Mouse (Mus musculus) kidney, embryonic 15.5 days (tissue): ENCODE data around the gene Bach1. TPM values are rescaled to one million over a fixed set of nuclear protein-coding genes. Genes with fewer than 3 reads are reported as not detected.

Experiments used
- ATAC-seq: fragments of 200-750 bp; cut with Nextera tagmentation; replicated peaks from 2 replicates; pipeline ENCODE4 v1.8.0; 2017; ENCODE audit warnings: moderate TSS enrichment; ENCODE audit not compliant: low FRiP score
- H3K27ac ChIP-seq: fragments of 300-500 bp; sonication (generic); 2 replicates; pipeline ENCODE4 v1.5.1; 2015; ENCODE audit warnings: mild to moderate bottlenecking, inconsistent platforms
- H3K27me3 ChIP-seq: fragments of 300-500 bp; sonication (generic); 2 replicates; pipeline ENCODE4 v1.6.1; 2015; ENCODE audit warnings: inconsistent platforms
- H3K36me3 ChIP-seq: fragments of 300-500 bp; sonication (generic); 2 replicates; pipeline ENCODE4 v1.6.1; 2015; ENCODE audit warnings: inconsistent platforms
- H3K4me1 ChIP-seq: fragments of 300-500 bp; sonication (generic); 2 replicates; pipeline ENCODE4 v1.6.1; 2015; ENCODE audit warnings: inconsistent platforms
- H3K4me2 ChIP-seq: fragments of 300-500 bp; sonication (generic); 2 replicates; pipeline ENCODE4 v1.6.1; 2015; ENCODE audit warnings: moderate library complexity, mild to moderate bottlenecking, inconsistent platforms
- H3K4me3 ChIP-seq: fragments of 300-500 bp; sonication (generic); replicated peaks from 2 replicates; pipeline ENCODE4 v1.5.1; 2015; ENCODE audit warnings: mild to moderate bottlenecking, inconsistent platforms
- H3K9ac ChIP-seq: fragments of 300-500 bp; sonication (generic); 2 replicates; pipeline ENCODE4 v1.6.1; 2015; ENCODE audit warnings: mild to moderate bottlenecking, inconsistent platforms
- H3K9me3 ChIP-seq: fragments of 300-500 bp; sonication (generic); replicated peaks from 2 replicates; pipeline ENCODE4 v1.6.1; 2016; ENCODE audit warnings: inconsistent platforms
- WGBS: fragments of 180-500 bp; shearing (Covaris S2); methylation state at CpG from one replicate; pipeline ENCODE4 v1.1.7; 2015; ENCODE audit warnings: mixed read lengths; 5-methylcytosine and 5-hydroxymethylcytosine counted together
- polyA plus RNA-seq: library from polyadenylated mRNA; unstranded; fragments of >200 nt; fragmentation: Nextera tagmentation; extraction: Ambion mirVana; gene quantifications from 2 replicates; pipeline ENCODE4 v1.2.1, GENCODE M21; 2015

The Bach1 gene
- polyA plus RNA-seq, 1 experiment from 2014 or later = 13.6 TPM

DNA sequence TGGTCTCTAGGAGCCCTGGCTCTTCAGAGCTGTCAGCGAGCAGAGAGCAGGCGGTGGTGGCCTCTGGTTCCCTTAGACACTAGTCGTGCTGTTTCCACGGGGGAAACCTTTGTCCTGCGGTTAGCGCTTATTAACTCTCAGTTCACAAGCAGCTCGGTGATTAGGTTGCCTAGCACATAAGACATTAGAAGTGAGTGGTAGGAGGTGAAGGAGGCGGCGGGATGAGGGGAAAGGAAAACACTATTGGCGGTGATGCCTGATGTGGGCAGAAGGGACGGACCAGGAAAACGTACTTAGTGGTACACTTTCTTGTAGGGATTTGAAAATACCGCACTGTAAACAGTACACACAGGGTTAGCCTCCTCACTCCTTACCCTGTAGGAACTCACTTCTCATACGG, 29.2 kb downstream of the Bach1 start:
- no peak for ATAC-seq
- Histone ChIP-seq H3K9me3 (no peaks in the 10 kb centered on the region), H3K36me3 (peaks cover 62% of the 10 kb centered on the region), H3K4me1 (no peaks in the 10 kb centered on the region), H3K27me3 (no peaks in the 10 kb centered on the region), H3K9ac (no peak overlapping the region), H3K27ac (no peak overlapping the region), H3K4me2 (no peak overlapping the region), H3K4me3 (no peak overlapping the region)
- 81% methylated on average over 14 of the region's 14 CpGs for WGBS

DNA sequence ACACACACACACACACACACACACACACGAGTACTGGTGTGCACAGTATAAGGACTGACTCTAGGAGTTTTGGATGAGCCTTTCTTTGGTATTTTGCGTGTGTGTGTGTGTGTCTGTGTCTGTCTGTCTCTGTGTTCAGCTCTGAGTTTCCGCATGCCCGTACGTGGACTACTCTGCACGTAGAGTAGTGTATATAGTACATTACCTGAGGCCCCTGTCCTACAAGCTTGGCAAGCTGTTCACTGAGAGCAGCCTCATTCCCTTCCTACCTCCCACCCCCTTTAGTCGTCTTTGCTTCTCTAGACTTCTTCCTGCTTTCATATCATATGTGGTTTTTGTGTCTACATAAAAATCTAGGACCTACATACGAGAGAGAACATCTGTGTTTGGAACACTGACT, 30.0 kb downstream of the Bach1 start:
- Histone ChIP-seq H3K4me3 (no peak overlapping the region), H3K4me1 (no peaks in the 10 kb centered on the region)
- 92% methylated on average over 8 of the region's 8 CpGs for WGBS

GRCm38 (mm10) chr16:87729469-87729868, 30.7 kb downstream of the Bach1 start:
- 90% methylated on average over 20 of the region's 20 CpGs for WGBS
- Histone ChIP-seq H3K36me3 (peaks cover 59% of the 10 kb centered on the region), H3K9ac (no peak overlapping the region), H3K27ac (no peak overlapping the region), H3K4me2 (no peak overlapping the region), H3K4me1 (no peaks in the 10 kb centered on the region), H3K27me3 (no peaks in the 10 kb centered on the region), H3K9me3 (no peaks in the 10 kb centered on the region), H3K4me3 (no peak overlapping the region)
- no peak for ATAC-seq

More for the DNA sequence above, 30.0 kb downstream of the Bach1 start:
- peaks cover 54% of the 10 kb centered on the region for H3K36me3 ChIP-seq
- no peaks in the 10 kb centered on the region for H3K27me3 ChIP-seq
- no peak for ATAC-seq
- H3K27ac ChIP-seq = no peak overlapping the region
- H3K9me3 ChIP-seq = no peaks in the 10 kb centered on the region
- no peak overlapping the region for H3K9ac ChIP-seq
- H3K4me2 ChIP-seq = no peak overlapping the region

GRCm38 (mm10) chr16:87734868-87735381, 36.2 kb downstream of the Bach1 start:
- no peak overlapping the region for H3K4me3 ChIP-seq
- H3K9ac ChIP-seq = no peak overlapping the region
- H3K27ac ChIP-seq = no peak overlapping the region
- H3K27me3 ChIP-seq = no peaks in the 10 kb centered on the region
- H3K36me3 ChIP-seq = peaks cover 25% of the 10 kb centered on the region
- H3K4me2 ChIP-seq = no peak overlapping the region
- H3K9me3 ChIP-seq = no peaks in the 10 kb centered on the region
- 84% methylated on average over 4 of the region's 4 CpGs for whole genome bisulfite sequencing
- H3K4me1 ChIP-seq = peaks cover 11% of the 10 kb centered on the region; the same call in 1 of the 2 replicates
- no peak for ATAC-seq

GRCm38 (mm10) chr16:87736106-87736505, 37.4 kb downstream of the Bach1 start:
- H3K4me2 ChIP-seq = no peak overlapping the region
- 80% methylated on average over 11 of the region's 11 CpGs for WGBS
- no peak overlapping the region for H3K27ac ChIP-seq
- H3K9me3 ChIP-seq = no peaks in the 10 kb centered on the region
- H3K9ac ChIP-seq = no peak overlapping the region
- peaks cover 13% of the 10 kb centered on the region for H3K36me3 ChIP-seq
- no peak for ATAC-seq
- peaks cover 11% of the 10 kb centered on the region; the same call in 1 of the 2 replicates for H3K4me1 ChIP-seq
- no peaks in the 10 kb centered on the region for H3K27me3 ChIP-seq
- no peak overlapping the region for H3K4me3 ChIP-seq

- no peak overlapping the region for H3K4me3 ChIP-seq
- H3K36me3 ChIP-seq = peaks cover 9% of the 10 kb centered on the region
- H3K4me1 ChIP-seq = peaks cover 11% of the 10 kb centered on the region; the same call in 1 of the 2 replicates
- H3K27me3 ChIP-seq = no peaks in the 10 kb centered on the region
- H3K9me3 ChIP-seq = no peaks in the 10 kb centered on the region
- no peak overlapping the region for H3K9ac ChIP-seq
- WGBS = 27% methylated on average over 8 of the region's 8 CpGs
- no peak overlapping the region for H3K4me2 ChIP-seq
- no peak for ATAC-seq
- no peak overlapping the region for H3K27ac ChIP-seq
Measured at GRCm38 (mm10) chr16:87737296-87737695, 38.6 kb downstream of the Bach1 start.

DNA sequence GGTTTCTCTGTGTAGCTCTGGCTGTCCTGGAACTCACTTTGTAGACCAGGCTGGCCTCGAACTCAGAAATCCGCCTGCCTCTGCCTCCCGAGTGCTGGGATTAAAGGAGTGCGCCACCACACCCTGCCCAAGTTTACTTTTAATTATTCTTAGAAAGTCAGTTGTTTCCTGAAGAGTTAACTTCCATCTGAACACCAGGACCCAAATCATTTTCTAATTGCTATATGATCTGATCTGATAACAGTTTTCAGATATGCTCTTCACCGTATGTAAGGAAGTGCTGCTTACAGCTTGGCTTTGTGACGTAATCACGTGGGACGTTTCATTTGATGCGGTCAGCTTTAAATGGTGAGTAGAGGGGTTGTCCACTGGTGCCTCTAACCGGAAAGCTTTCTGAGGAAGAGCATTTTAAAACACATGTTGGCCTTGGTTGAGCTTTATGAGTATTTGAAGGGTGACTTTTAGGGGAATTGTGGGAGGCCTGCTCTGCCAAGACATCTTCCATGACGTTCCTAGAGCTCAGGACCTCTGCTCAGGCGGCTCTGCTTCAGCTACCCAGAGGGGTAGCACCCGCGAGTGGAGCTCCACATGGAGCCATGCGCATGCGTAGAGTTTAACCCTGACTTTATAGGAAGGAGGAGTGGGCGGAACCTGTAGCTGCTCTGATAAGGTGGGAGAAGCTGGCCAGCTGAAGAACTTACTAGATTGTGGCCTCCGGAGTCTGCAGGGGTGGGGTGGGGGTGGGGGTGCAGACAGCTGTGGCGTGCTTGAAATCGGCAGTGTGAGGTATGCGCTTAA, 39.3 kb downstream of the Bach1 start:
- Histone ChIP-seq H3K4me3 (no peak overlapping the region), H3K9me3 (no peaks in the 10 kb centered on the region), H3K4me1 (peaks cover 11% of the 10 kb centered on the region; the same call in 1 of the 2 replicates), H3K4me2 (no peak overlapping the region), H3K27ac (no peak overlapping the region), H3K36me3 (peaks cover 9% of the 10 kb centered on the region), H3K27me3 (no peaks in the 10 kb centered on the region), H3K9ac (no peak overlapping the region)
- ATAC-seq = no peak
- WGBS = 81% methylated on average over 21 of the region's 21 CpGs

DNA sequence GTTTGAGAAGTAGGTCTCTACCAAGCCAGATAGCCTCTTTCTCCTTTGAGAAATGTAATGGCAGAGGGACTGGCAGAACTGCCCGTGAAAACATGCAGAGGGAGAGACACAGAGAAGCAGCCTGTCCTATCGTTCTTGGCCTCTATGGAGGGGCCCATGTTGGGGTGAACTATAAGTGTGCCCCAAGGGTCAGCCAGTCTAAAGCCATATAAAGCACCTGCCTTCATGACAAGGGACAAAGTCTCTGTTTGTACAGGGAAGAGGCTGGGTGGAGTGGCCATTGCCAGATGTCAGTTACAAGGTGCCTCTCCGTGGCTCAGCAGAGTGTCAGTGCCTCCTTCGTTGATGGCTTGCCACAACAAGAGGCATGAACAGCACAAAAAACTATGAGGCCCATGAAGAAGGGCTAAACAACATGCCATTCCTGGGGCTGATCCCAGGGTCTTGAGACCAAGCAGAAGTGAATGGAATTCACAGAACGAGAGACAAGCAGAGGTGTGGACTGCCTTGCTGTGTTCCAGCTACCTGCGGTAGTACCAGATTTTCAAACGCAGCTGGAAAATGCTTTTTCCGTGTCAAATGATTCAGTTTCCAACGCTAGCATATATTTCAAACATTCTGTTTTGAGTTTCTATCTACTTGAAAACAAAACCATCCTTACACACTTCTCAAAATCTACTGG, 42.4 kb downstream of the Bach1 start:
- no peak overlapping the region for H3K4me2 ChIP-seq
- no peak overlapping the region for H3K4me3 ChIP-seq
- H3K9me3 ChIP-seq = no peaks in the 10 kb centered on the region
- no peak overlapping the region for H3K9ac ChIP-seq
- H3K4me1 ChIP-seq = peaks cover 8% of the 10 kb centered on the region; the same call in 1 of the 2 replicates
- 85% methylated on average over 9 of the region's 9 CpGs for WGBS
- H3K27ac ChIP-seq = no peak overlapping the region
- no peak for ATAC-seq
- H3K36me3 ChIP-seq = no peaks in the 10 kb centered on the region
- no peaks in the 10 kb centered on the region for H3K27me3 ChIP-seq

GRCm38 (mm10) chr16:87743661-87744060, 44.9 kb downstream of the Bach1 start:
- Histone ChIP-seq H3K27ac (no peak overlapping the region), H3K9ac (no peak overlapping the region), H3K27me3 (no peaks in the 10 kb centered on the region), H3K4me2 (no peak overlapping the region), H3K4me3 (no peak overlapping the region), H3K36me3 (no peaks in the 10 kb centered on the region), H3K4me1 (no peaks in the 10 kb centered on the region), H3K9me3 (no peaks in the 10 kb centered on the region)
- WGBS = 79% methylated on average over 3 of the region's 3 CpGs
- no peak for ATAC-seq

GRCm38 (mm10) chr16:87744338-87744737, 45.6 kb downstream of the Bach1 start:
- H3K4me3 ChIP-seq = no peak overlapping the region
- ATAC-seq = no peak
- WGBS = 89% methylated on average over 2 of the region's 2 CpGs
- no peaks in the 10 kb centered on the region for H3K36me3 ChIP-seq
- H3K9ac ChIP-seq = no peak overlapping the region
- H3K27me3 ChIP-seq = no peaks in the 10 kb centered on the region
- no peaks in the 10 kb centered on the region for H3K9me3 ChIP-seq
- H3K4me2 ChIP-seq = no peak overlapping the region
- no peaks in the 10 kb centered on the region for H3K4me1 ChIP-seq
- no peak overlapping the region for H3K27ac ChIP-seq

GRCm38 (mm10) chr16:87745192-87745945, 46.6 kb downstream of the Bach1 start:
- WGBS = 72% methylated on average over 8 of the region's 8 CpGs
- no peak for ATAC-seq
- no peak overlapping the region for H3K4me3 ChIP-seq
- no peak overlapping the region for H3K27ac ChIP-seq
- H3K9ac ChIP-seq = no peak overlapping the region
- H3K9me3 ChIP-seq = no peaks in the 10 kb centered on the region
- H3K36me3 ChIP-seq = no peaks in the 10 kb centered on the region
- H3K4me2 ChIP-seq = no peak overlapping the region
- H3K4me1 ChIP-seq = no peaks in the 10 kb centered on the region
- H3K27me3 ChIP-seq = no peaks in the 10 kb centered on the region

DNA sequence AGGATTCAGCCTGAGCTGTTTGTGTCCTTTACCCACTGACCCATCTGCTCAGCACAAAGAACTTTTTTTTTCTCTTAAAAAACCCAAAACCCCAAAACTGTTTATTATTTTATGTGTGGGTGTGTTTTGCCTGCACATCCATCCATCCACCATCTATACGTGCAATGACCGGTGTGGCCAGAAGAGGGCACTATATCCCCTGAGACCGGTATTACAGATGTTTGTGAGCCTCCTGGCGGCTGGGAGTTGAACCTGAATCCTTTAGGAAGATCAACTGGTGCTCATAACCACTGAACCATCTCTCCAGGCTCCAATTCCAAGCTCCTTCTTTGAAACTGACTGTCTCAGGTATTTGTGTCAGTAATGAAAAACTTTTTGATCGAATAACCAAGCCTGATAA, 48.0 kb downstream of the Bach1 start:
- ATAC-seq = no peak; the same call in 1 of the 2 replicates
- Histone ChIP-seq H3K27ac (no peak overlapping the region), H3K4me2 (no peak overlapping the region), H3K36me3 (no peaks in the 10 kb centered on the region), H3K27me3 (no peaks in the 10 kb centered on the region), H3K9me3 (no peaks in the 10 kb centered on the region), H3K4me3 (no peak overlapping the region), H3K9ac (no peak overlapping the region), H3K4me1 (no peaks in the 10 kb centered on the region)
- WGBS = 20% methylated on average over 5 of the region's 5 CpGs
